Mouse (Mus musculus): ENCODE measurements around the gene Zc3h12d. TPM values are rescaled to one million over a fixed set of nuclear protein-coding genes. Genes with fewer than 3 reads are reported as not detected.

Zc3h12d gene
- total RNA-seq (2014; rRNA removed) (0.08 and 0.24 TPM in 2 replicates), polyA plus RNA-seq (2015; fragmentation: Nextera tagmentation; extraction: Ambion mirVana) (0.09 and 0.21 TPM in 2 replicates)

- WGBS, result 8% methylated on average over 15 of the region's 15 CpGs
- TF ChIP-seq CTCF (IDR thresholded peaks at IDR 0.05; ENCODE audit: low read depth), result no peak
- H3K36me3 ChIP-seq (ENCODE audit: insufficient read depth), result no peaks in the 10 kb centered on the region
- H3K9ac ChIP-seq, result no peak within 1 kb of the TSS
- peak within 1 kb of the TSS; percentile 31 for H3K4me2 ChIP-seq (ENCODE audit: low read depth)
- no peaks in the 10 kb centered on the region for H3K4me1 ChIP-seq (ENCODE audit: insufficient read depth)
- H3K27me3 ChIP-seq (ENCODE audit: insufficient read depth, low read length), result no peaks in the 10 kb centered on the region
- no peaks in the 10 kb centered on the region for H3K9me3 ChIP-seq (ENCODE audit: low read length)
- no peak for DNase-seq
- no peak within 1 kb of the TSS for H3K27ac ChIP-seq (ENCODE audit: low read depth, low read length)
- no peak within 1 kb of the TSS for H3K4me3 ChIP-seq (ENCODE audit: low read depth, low read length)
- ATAC-seq, result peak; percentile 32; the same call in 1 of the 2 replicates
Measured at GRCm38 (mm10) chr10:7832171-7832676, at the start of gene Zc3h12d. Gene Zc3h12d (plus strand): TSS chr10:7832470.

- H3K36me3 ChIP-seq (ENCODE audit: insufficient read depth), result peaks cover 11% of the 10 kb centered on the region; the same call in 1 of the 2 replicates
- H3K4me1 ChIP-seq (ENCODE audit: insufficient read depth), result peaks cover 7% of the 10 kb centered on the region; the same call in 1 of the 2 replicates
- ATAC-seq, result no peak
- 52% methylated on average over 2 of the region's 2 CpGs for WGBS
- no peaks in the 10 kb centered on the region for H3K9me3 ChIP-seq (ENCODE audit: low read length)
- H3K4me3 ChIP-seq (ENCODE audit: low read depth, low read length), result no peak overlapping the region
- H3K27ac ChIP-seq (ENCODE audit: low read depth, low read length), result no peak overlapping the region
- H3K27me3 ChIP-seq (ENCODE audit: insufficient read depth, low read length), result no peaks in the 10 kb centered on the region
- no peak overlapping the region for H3K9ac ChIP-seq
- TF ChIP-seq CTCF (IDR thresholded peaks at IDR 0.05; ENCODE audit: low read depth), result no peak
- DNase-seq, result no peak
- H3K4me2 ChIP-seq (ENCODE audit: low read depth), result no peak overlapping the region
Measured at GRCm38 (mm10) chr10:7787319-7787718, 45.0 kb upstream of the Zc3h12d start.

- Histone ChIP-seq H3K27ac (ENCODE audit: low read depth, low read length) (peak overlapping the region; percentile 84), H3K9ac (peak overlapping the region; percentile 93), H3K4me3 (ENCODE audit: low read depth, low read length) (peak overlapping the region; percentile 86), H3K4me2 (ENCODE audit: low read depth) (peak overlapping the region; percentile 48), H3K9me3 (ENCODE audit: low read length) (no peaks in the 10 kb centered on the region), H3K27me3 (ENCODE audit: insufficient read depth, low read length) (no peaks in the 10 kb centered on the region), H3K4me1 (ENCODE audit: insufficient read depth) (peaks cover 14% of the 10 kb centered on the region), H3K36me3 (ENCODE audit: insufficient read depth) (peaks cover 22% of the 10 kb centered on the region)
- TF ChIP-seq CTCF (IDR thresholded peaks at IDR 0.05; ENCODE audit: low read depth), result no peak
- ATAC-seq, result peak; percentile 71
- DNase-seq, result no peak
- WGBS, result 1% methylated on average over 10 of the region's 10 CpGs
Measured at GRCm38 (mm10) chr10:7792254-7792750, 40.0 kb upstream of the Zc3h12d start.

GRCm38 (mm10) chr10:7792751-7793385 is 39.4 kb upstream of the Zc3h12d start, which contains the start of the genes Ginm1 and Ppil4:
Gene Ginm1 (minus strand): TSS chr10:7792824.
Gene Ppil4 (plus strand): TSS chr10:7792891.
- peak; percentile 98 for ATAC-seq
- Histone ChIP-seq H3K9ac (peak within 1 kb of the TSS; percentile 93), H3K4me1 (ENCODE audit: insufficient read depth) (peaks cover 14% of the 10 kb centered on the region), H3K36me3 (ENCODE audit: insufficient read depth) (peaks cover 27% of the 10 kb centered on the region), H3K4me3 (ENCODE audit: low read depth, low read length) (peak within 1 kb of the TSS; percentile 86), H3K27me3 (ENCODE audit: insufficient read depth, low read length) (no peaks in the 10 kb centered on the region), H3K27ac (ENCODE audit: low read depth, low read length) (peak within 1 kb of the TSS; percentile 84), H3K9me3 (ENCODE audit: low read length) (no peaks in the 10 kb centered on the region), H3K4me2 (ENCODE audit: low read depth) (peak within 1 kb of the TSS; percentile 68)
- TF ChIP-seq CTCF (IDR thresholded peaks at IDR 0.05; ENCODE audit: low read depth), result no peak
- peak; percentile 97 for DNase-seq
- under 1% methylated on average over 52 of the region's 52 CpGs for WGBS

- H3K9ac ChIP-seq, result no peak overlapping the region
- no peak for DNase-seq
- H3K27me3 ChIP-seq (ENCODE audit: insufficient read depth, low read length), result no peaks in the 10 kb centered on the region
- no peak overlapping the region for H3K27ac ChIP-seq (ENCODE audit: low read depth, low read length)
- no peaks in the 10 kb centered on the region for H3K9me3 ChIP-seq (ENCODE audit: low read length)
- no peak overlapping the region for H3K4me3 ChIP-seq (ENCODE audit: low read depth, low read length)
- WGBS, result 96% methylated on average over 3 of the region's 3 CpGs
- no peak for ATAC-seq
- no peaks in the 10 kb centered on the region for H3K4me1 ChIP-seq (ENCODE audit: insufficient read depth)
- H3K36me3 ChIP-seq (ENCODE audit: insufficient read depth), result peaks cover 75% of the 10 kb centered on the region
- H3K4me2 ChIP-seq (ENCODE audit: low read depth), result no peak overlapping the region
- no peak for TF ChIP-seq CTCF (IDR thresholded peaks at IDR 0.05; ENCODE audit: low read depth)
Measured at GRCm38 (mm10) chr10:7801258-7801657, 31.0 kb upstream of the Zc3h12d start.

GRCm38 (mm10) chr10:7802519-7803140 is 29.6 kb upstream of the Zc3h12d start:
- no peaks in the 10 kb centered on the region for H3K9me3 ChIP-seq (ENCODE audit: low read length)
- H3K9ac ChIP-seq, result no peak overlapping the region
- DNase-seq, result no peak
- no peak overlapping the region for H3K4me2 ChIP-seq (ENCODE audit: low read depth)
- H3K4me1 ChIP-seq (ENCODE audit: insufficient read depth), result no peaks in the 10 kb centered on the region
- H3K36me3 ChIP-seq (ENCODE audit: insufficient read depth), result peaks cover 67% of the 10 kb centered on the region
- H3K27me3 ChIP-seq (ENCODE audit: insufficient read depth, low read length), result no peaks in the 10 kb centered on the region
- no peak for TF ChIP-seq CTCF (IDR thresholded peaks at IDR 0.05; ENCODE audit: low read depth)
- H3K27ac ChIP-seq (ENCODE audit: low read depth, low read length), result no peak overlapping the region
- ATAC-seq, result no peak
- H3K4me3 ChIP-seq (ENCODE audit: low read depth, low read length), result no peak overlapping the region
- WGBS, result 94% methylated on average over 2 of the region's 2 CpGs

- ATAC-seq (peak; percentile 36), DNase-seq (peak; percentile 81)
- WGBS, result 51% methylated on average over 2 of the region's 2 CpGs
- H3K36me3 ChIP-seq (ENCODE audit: insufficient read depth), result peaks cover 45% of the 10 kb centered on the region
- peak; percentile 77 for TF ChIP-seq CTCF (IDR thresholded peaks at IDR 0.05; ENCODE audit: low read depth)
- H3K4me1 ChIP-seq (ENCODE audit: insufficient read depth), result no peaks in the 10 kb centered on the region
- H3K4me2 ChIP-seq (ENCODE audit: low read depth), result no peak overlapping the region
- H3K9ac ChIP-seq, result no peak overlapping the region
- no peak overlapping the region for H3K4me3 ChIP-seq (ENCODE audit: low read depth, low read length)
- H3K9me3 ChIP-seq (ENCODE audit: low read length), result no peaks in the 10 kb centered on the region
- no peak overlapping the region for H3K27ac ChIP-seq (ENCODE audit: low read depth, low read length)
- H3K27me3 ChIP-seq (ENCODE audit: insufficient read depth, low read length), result no peaks in the 10 kb centered on the region
Measured at GRCm38 (mm10) chr10:7809937-7810336, 22.3 kb upstream of the Zc3h12d start.

Measured in forebrain, postnatal 0 days (tissue).